In genomic region chr15:99717386-99718334, GRCm38 (mm10) we compare ENCODE assay signal across 9 mouse cellular contexts. TPM values are rescaled to one million over a fixed set of nuclear protein-coding genes. Genes with fewer than 3 reads are reported as not detected.
DNase-seq lines count a peak whose midpoint lies in the region; ATAC-seq lines count a peak whose summit lies in the region.
"Had no signal": no experiment of that assay in that cellular context is flagged by ENCODE, and none has a peak within 500 bp of the region (broad histone marks: within the 10 kb centered on the region; RNA-seq: fewer than 3 reads in every experiment).

Gpd1 (plus strand) TSS chr15:99717515.

- peaks cover 53% of the 10 kb centered on the region for H3K36me3 ChIP-seq in heart, embryonic 12.5 days

- no peaks in the 10 kb centered on the region for H3K9me3 ChIP-seq in heart, embryonic 12.5 days (replicated peaks)

- H3K4me1 ChIP-seq in heart, embryonic 12.5 days (replicated peaks) = peaks cover 50% of the 10 kb centered on the region

- H3K27ac ChIP-seq in heart, embryonic 12.5 days (ENCODE audit: poor library complexity, severe bottlenecking) = no peak within 1 kb of the TSS

- 67% methylated on average over 26 of the region's 26 CpGs for WGBS in heart, embryonic 12.5 days

- H3K4me3 ChIP-seq in heart, embryonic 12.5 days = no peak within 1 kb of the TSS

- 0 out of 2 replicates have a peak within 1 kb of the TSS, but pooled peaks have one; percentile 46 for H3K9ac ChIP-seq in heart, embryonic 12.5 days

- peak; percentile 50 for DNase-seq in retina, postnatal 1 day
- no peak for DNase-seq in retina, embryonic 14.5 days (ENCODE audit: low spot score)
- peak; percentile 71 to 74 for DNase-seq in cerebellum, postnatal 10 days
- DNase-seq in kidney, postnatal 14 days = peak; percentile 88
- DNase-seq in lung, adult 18-20 months = peak; percentile 72 to 75
- peak; percentile 92 for DNase-seq in skeletal muscle tissue, adult 2 months (ENCODE audit: low read depth, low spot score)
- DNase-seq in thymus, postnatal 10 days (ENCODE audit: low spot score in 2 of 2) = no peak

- H3K4me2 ChIP-seq in heart, embryonic 12.5 days = no peak within 1 kb of the TSS

- no peak for ATAC-seq in heart, embryonic 12.5 days (ENCODE audit: insufficient number of reproducible peaks, low FRiP score)
- ATAC-seq: Patski had no signal

- no peaks in the 10 kb centered on the region for H3K27me3 ChIP-seq in heart, embryonic 12.5 days (replicated peaks)
- H3K27me3 ChIP-seq: Patski had no signal

RNA-seq across cellular contexts. Expression of gene Gpd1, which starts in this region (rescaled TPM):
- polyA plus RNA-seq in heart, embryonic 12.5 days (2016; fragmentation: Nextera tagmentation; extraction: Ambion mirVana) = 0.77 and 1.1 TPM in 2 replicates

Comparison
In these comparisons a context has a peak if more than half of its experiments do, and no peak if none do; other contexts are left out.
1. DNase-seq: peak in retina, postnatal 1 day (single experiment), cerebellum, postnatal 10 days (2 of 2), kidney, postnatal 14 days (single experiment), lung, adult 18-20 months (2 of 2) and skeletal muscle tissue, adult 2 months (single experiment); none in retina, embryonic 14.5 days (single experiment) and thymus, postnatal 10 days (0 of 2).